Mouse (Mus musculus) kidney, adult 2 months (tissue): ENCODE measurements around the gene Nek11.

Experiments
- CTCF ChIP-seq: fragments of 200-500 bp; conservative IDR thresholded peaks from 2 replicates; pipeline ENCODE4 v1.5.1; 2011; ENCODE audit warnings: low read depth, mild to moderate bottlenecking, control low read depth, low read length, moderate library complexity, mixed read lengths; ENCODE audit not compliant: insufficient read depth, insufficient read length
- POLR2A ChIP-seq: fragments of 200-500 bp; IDR thresholded peaks from one replicate; pipeline ENCODE4 v1.6.1; 2011; ENCODE audit warnings: low read depth, low read length, control low read depth

GRCm38 (mm10) chr9:105274925-105275324, 120.4 kb downstream of the Nek11 start:
- TF ChIP-seq POLR2A (no peak), CTCF (no peak)
